Mouse (Mus musculus): ENCODE measurements around the gene Ehmt1.

DNA sequence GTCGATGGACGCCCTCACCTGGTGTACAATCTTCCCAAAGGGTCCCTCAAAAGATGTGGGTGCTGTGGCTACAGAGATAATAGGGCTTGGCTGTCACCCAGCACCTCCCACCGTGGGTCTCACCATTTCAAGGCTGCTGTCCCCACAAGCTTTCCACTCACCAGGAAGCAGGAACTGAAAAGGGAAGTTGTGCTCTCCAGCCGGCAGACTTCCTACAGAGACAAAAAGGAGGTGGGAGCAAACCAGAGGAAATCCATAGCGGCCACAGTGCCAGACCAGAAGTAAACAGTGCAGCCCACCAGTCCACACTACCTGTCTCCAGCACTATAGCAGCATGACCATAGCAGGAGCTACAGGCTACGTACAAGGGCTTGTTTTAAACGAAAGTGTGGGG lies 7.5 kb upstream of the Ehmt1 start:
- TF ChIP-seq POLR2A (IDR thresholded peaks at IDR 0.05; ENCODE audit: low read depth, low read length): no peak
- TF ChIP-seq CTCF (IDR thresholded peaks at IDR 0.05; ENCODE audit: extremely low read depth, insufficient read length, insufficient replicate concordance, low read depth, low read length): no peak

All from small intestine, adult 2 months (tissue).